Comparison of ENCODE assay signal across 25 mouse cellular contexts in genomic region chr8:94748363-94748762, GRCm38 (mm10). TPM values are rescaled to one million over a fixed set of nuclear protein-coding genes. Genes with fewer than 3 reads are reported as not detected.
"Had no signal": no experiment of that assay in that cellular context is flagged by ENCODE, and none has a peak within 500 bp of the region (broad histone marks: within the 10 kb centered on the region; RNA-seq: fewer than 3 reads in every experiment).

No protein-coding gene starts in this region.

- H3K36me3 ChIP-seq: midbrain, embryonic 10.5 days; midbrain, embryonic 12.5 days; neural tube, embryonic 13.5 days; neural tube, embryonic 15.5 days had no signal

- H3K9me3 ChIP-seq: midbrain, embryonic 10.5 days; midbrain, embryonic 12.5 days; neural tube, embryonic 13.5 days; neural tube, embryonic 15.5 days had no signal

- H3K27ac ChIP-seq: liver, embryonic 14.5 days; midbrain, embryonic 10.5 days; midbrain, embryonic 12.5 days; neural tube, embryonic 13.5 days; neural tube, embryonic 15.5 days had no signal

- H3K27me3 ChIP-seq: midbrain, embryonic 12.5 days; neural tube, embryonic 13.5 days; neural tube, embryonic 15.5 days had no signal

- ATAC-seq: midbrain, embryonic 16.5 days had no signal

- H3K4me3 ChIP-seq: midbrain, embryonic 10.5 days; midbrain, embryonic 12.5 days; myocyte; neural tube, embryonic 13.5 days; neural tube, embryonic 15.5 days had no signal

- DNase-seq: lung, adult 18-20 months; lung, embryonic 14.5 days; lung, postnatal 10 days; lung, postnatal 4 days; midbrain, embryonic 14.5 days; retina, postnatal 1 day; right cerebral cortex, adult 18-20 months; right cerebral cortex, postnatal 25 days; right cerebral cortex, postnatal 4 days; spleen, adult 18-20 months; thymus, adult 18-20 months; thymus, postnatal 14 days; thymus, postnatal 36 days had no signal

- H3K4me2 ChIP-seq: lung, embryonic 14.5 days; midbrain, embryonic 12.5 days; neural tube, embryonic 13.5 days; neural tube, embryonic 15.5 days had no signal

- H3K9ac ChIP-seq: liver, embryonic 14.5 days; lung, embryonic 14.5 days; midbrain, embryonic 12.5 days; neural tube, embryonic 13.5 days; neural tube, embryonic 15.5 days had no signal

- H3K4me1 ChIP-seq: midbrain, embryonic 12.5 days; neural tube, embryonic 13.5 days; neural tube, embryonic 15.5 days had no signal

RNA-seq across cellular contexts. Expression of gene Ccl22, which starts 3.0 kb away (rescaled TPM):
- total RNA-seq: megakaryocyte-erythroid progenitor cell, adult 5-6 weeks had no signal
- polyA plus RNA-seq: lung, embryonic 14.5 days; lung, embryonic 16.5 days; midbrain, embryonic 10.5 days; midbrain, embryonic 12.5 days; midbrain, embryonic 16.5 days; myocyte; neural tube, embryonic 11.5 days; neural tube, embryonic 13.5 days; neural tube, embryonic 15.5 days; stomach, embryonic 14.5 days; stomach, embryonic 16.5 days had no signal

RNA-seq across cellular contexts. Expression of gene Cx3cl1, which starts 23.4 kb away (rescaled TPM):
- total RNA-seq: megakaryocyte-erythroid progenitor cell, adult 5-6 weeks had no signal

RNA-seq across cellular contexts. Expression of gene Pllp, which starts 52.3 kb away (rescaled TPM):
- total RNA-seq: megakaryocyte-erythroid progenitor cell, adult 5-6 weeks had no signal
